Mouse (Mus musculus): ENCODE measurements around the gene Hs3st2. TPM values are rescaled to one million over a fixed set of nuclear protein-coding genes. Genes with fewer than 3 reads are reported as not detected.

Gene Hs3st2
- polyA plus RNA-seq, 1 experiment from 2014 or later, result 0.22 TPM

- ATAC-seq (ENCODE audit: insufficient read depth) (no peak), DNase-seq (no peak)
- no peak overlapping the region for H3K4me2 ChIP-seq
- no peak overlapping the region for H3K4me3 ChIP-seq (ENCODE audit: low read depth, low read length)
- TF ChIP-seq CTCF (IDR thresholded peaks at IDR 0.05; ENCODE audit: low read depth), result no peak
- H3K27ac ChIP-seq (ENCODE audit: low read depth), result no peak overlapping the region
- no peaks in the 10 kb centered on the region for H3K4me1 ChIP-seq (ENCODE audit: insufficient read depth)
- WGBS, result 36% methylated on average over 3 of the region's 3 CpGs
- H3K9me3 ChIP-seq (ENCODE audit: low read depth, low read length), result no peaks in the 10 kb centered on the region
- H3K9ac ChIP-seq, result no peak overlapping the region
- no peaks in the 10 kb centered on the region for H3K36me3 ChIP-seq (ENCODE audit: insufficient read depth)
- no peaks in the 10 kb centered on the region for H3K27me3 ChIP-seq (ENCODE audit: insufficient read depth, low read length)
Observed at GRCm38 (mm10) chr7:121458075-121458474, 66.4 kb downstream of the Hs3st2 start.

GRCm38 (mm10) chr7:121460626-121461025 is 69.0 kb downstream of the Hs3st2 start:
- ATAC-seq (ENCODE audit: insufficient read depth), result no peak
- 77% methylated on average over 6 of the region's 6 CpGs for WGBS
- Histone ChIP-seq H3K9ac (no peak overlapping the region), H3K4me3 (ENCODE audit: low read depth, low read length) (no peak overlapping the region), H3K27me3 (ENCODE audit: insufficient read depth, low read length) (no peaks in the 10 kb centered on the region), H3K9me3 (ENCODE audit: low read depth, low read length) (no peaks in the 10 kb centered on the region), H3K4me1 (ENCODE audit: insufficient read depth) (no peaks in the 10 kb centered on the region), H3K36me3 (ENCODE audit: insufficient read depth) (no peaks in the 10 kb centered on the region), H3K27ac (ENCODE audit: low read depth) (no peak overlapping the region), H3K4me2 (no peak overlapping the region)
- no peak for TF ChIP-seq CTCF (IDR thresholded peaks at IDR 0.05; ENCODE audit: low read depth)
- no peak for DNase-seq

GRCm38 (mm10) chr7:121464441-121464840 is 72.8 kb downstream of the Hs3st2 start:
- DNase-seq, result no peak
- no peak for TF ChIP-seq CTCF (IDR thresholded peaks at IDR 0.05; ENCODE audit: low read depth)
- Histone ChIP-seq H3K4me2 (no peak overlapping the region), H3K4me3 (ENCODE audit: low read depth, low read length) (no peak overlapping the region), H3K27ac (ENCODE audit: low read depth) (no peak overlapping the region), H3K9ac (no peak overlapping the region), H3K36me3 (ENCODE audit: insufficient read depth) (no peaks in the 10 kb centered on the region), H3K4me1 (ENCODE audit: insufficient read depth) (no peaks in the 10 kb centered on the region), H3K27me3 (ENCODE audit: insufficient read depth, low read length) (no peaks in the 10 kb centered on the region), H3K9me3 (ENCODE audit: low read depth, low read length) (no peaks in the 10 kb centered on the region)
- 88% methylated on average over 5 of the region's 5 CpGs for WGBS
- no peak for ATAC-seq (ENCODE audit: insufficient read depth)

GRCm38 (mm10) chr7:121465111-121465510 is 73.5 kb downstream of the Hs3st2 start:
- no peak for ATAC-seq (ENCODE audit: insufficient read depth)
- TF ChIP-seq CTCF (IDR thresholded peaks at IDR 0.05; ENCODE audit: low read depth), result no peak

GRCm38 (mm10) chr7:121466331-121466730 is 74.7 kb downstream of the Hs3st2 start:
- 68% methylated on average over 5 of the region's 5 CpGs for WGBS
- no peak for ATAC-seq (ENCODE audit: insufficient read depth)
- TF ChIP-seq CTCF (IDR thresholded peaks at IDR 0.05; ENCODE audit: low read depth), result no peak

More at GRCm38 (mm10) chr7:121465111-121465510, 73.5 kb downstream of the Hs3st2 start:
- WGBS, result 79% methylated on average over 1 of the region's 1 CpGs
- H3K36me3 ChIP-seq (ENCODE audit: insufficient read depth), result no peaks in the 10 kb centered on the region
- no peak for DNase-seq
- no peak overlapping the region for H3K9ac ChIP-seq
- H3K27me3 ChIP-seq (ENCODE audit: insufficient read depth, low read length), result no peaks in the 10 kb centered on the region
- H3K9me3 ChIP-seq (ENCODE audit: low read depth, low read length), result no peaks in the 10 kb centered on the region
- no peak overlapping the region for H3K27ac ChIP-seq (ENCODE audit: low read depth)
- no peaks in the 10 kb centered on the region for H3K4me1 ChIP-seq (ENCODE audit: insufficient read depth)
- no peak overlapping the region for H3K4me3 ChIP-seq (ENCODE audit: low read depth, low read length)
- no peak overlapping the region for H3K4me2 ChIP-seq

GRCm38 (mm10) chr7:121469435-121469834 is 77.8 kb downstream of the Hs3st2 start:
- Histone ChIP-seq H3K27ac (ENCODE audit: low read depth) (no peak overlapping the region), H3K4me3 (ENCODE audit: low read depth, low read length) (no peak overlapping the region), H3K4me2 (no peak overlapping the region), H3K9ac (no peak overlapping the region), H3K27me3 (ENCODE audit: insufficient read depth, low read length) (no peaks in the 10 kb centered on the region), H3K4me1 (ENCODE audit: insufficient read depth) (no peaks in the 10 kb centered on the region), H3K9me3 (ENCODE audit: low read depth, low read length) (no peaks in the 10 kb centered on the region), H3K36me3 (ENCODE audit: insufficient read depth) (no peaks in the 10 kb centered on the region)
- 22% methylated on average over 3 of the region's 3 CpGs for WGBS
- peak; percentile 70 for DNase-seq
- TF ChIP-seq CTCF (IDR thresholded peaks at IDR 0.05; ENCODE audit: low read depth), result no peak
- peak; percentile 56 for ATAC-seq (ENCODE audit: insufficient read depth)

More at GRCm38 (mm10) chr7:121466331-121466730, 74.7 kb downstream of the Hs3st2 start:
- Histone ChIP-seq H3K4me1 (ENCODE audit: insufficient read depth) (no peaks in the 10 kb centered on the region), H3K4me2 (no peak overlapping the region), H3K4me3 (ENCODE audit: low read depth, low read length) (no peak overlapping the region), H3K27me3 (ENCODE audit: insufficient read depth, low read length) (no peaks in the 10 kb centered on the region), H3K9ac (no peak overlapping the region), H3K9me3 (ENCODE audit: low read depth, low read length) (no peaks in the 10 kb centered on the region), H3K27ac (ENCODE audit: low read depth) (no peak overlapping the region), H3K36me3 (ENCODE audit: insufficient read depth) (no peaks in the 10 kb centered on the region)
- DNase-seq, result no peak

- H3K9ac ChIP-seq, result no peak overlapping the region
- H3K4me2 ChIP-seq, result no peak overlapping the region
- DNase-seq (peak; percentile 6), ATAC-seq (ENCODE audit: insufficient read depth) (no peak)
- H3K27ac ChIP-seq (ENCODE audit: low read depth), result no peak overlapping the region
- no peaks in the 10 kb centered on the region for H3K4me1 ChIP-seq (ENCODE audit: insufficient read depth)
- H3K9me3 ChIP-seq (ENCODE audit: low read depth, low read length), result no peaks in the 10 kb centered on the region
- no peak overlapping the region for H3K4me3 ChIP-seq (ENCODE audit: low read depth, low read length)
- no peaks in the 10 kb centered on the region for H3K27me3 ChIP-seq (ENCODE audit: insufficient read depth, low read length)
- no peak for TF ChIP-seq CTCF (IDR thresholded peaks at IDR 0.05; ENCODE audit: low read depth)
- no peaks in the 10 kb centered on the region for H3K36me3 ChIP-seq (ENCODE audit: insufficient read depth)
- WGBS, result 43% methylated on average over 8 of the region's 8 CpGs
Observed at GRCm38 (mm10) chr7:121478302-121478701, 86.6 kb downstream of the Hs3st2 start.

- no peak overlapping the region for H3K4me2 ChIP-seq
- DNase-seq (no peak), ATAC-seq (ENCODE audit: insufficient read depth) (no peak)
- H3K9ac ChIP-seq, result no peak overlapping the region
- H3K4me3 ChIP-seq (ENCODE audit: low read depth, low read length), result no peak overlapping the region
- H3K27ac ChIP-seq (ENCODE audit: low read depth), result no peak overlapping the region
- TF ChIP-seq CTCF (IDR thresholded peaks at IDR 0.05; ENCODE audit: low read depth), result no peak
- 74% methylated on average over 4 of the region's 4 CpGs for WGBS
- H3K4me1 ChIP-seq (ENCODE audit: insufficient read depth), result no peaks in the 10 kb centered on the region
- no peaks in the 10 kb centered on the region for H3K27me3 ChIP-seq (ENCODE audit: insufficient read depth, low read length)
- H3K9me3 ChIP-seq (ENCODE audit: low read depth, low read length), result no peaks in the 10 kb centered on the region
- H3K36me3 ChIP-seq (ENCODE audit: insufficient read depth), result no peaks in the 10 kb centered on the region
Observed at GRCm38 (mm10) chr7:121480106-121480505, 88.4 kb downstream of the Hs3st2 start.
